Mouse (Mus musculus): ENCODE measurements around the gene Upp2.

Upp2 gene

GRCm38 (mm10) chr2:58551866-58552265 is 15.2 kb upstream of the Upp2 start:
- DNase-seq (ENCODE audit: low spot score), result no peak

- DNase-seq (ENCODE audit: low spot score), result no peak
These were observed 14.8 kb upstream of the Upp2 start for GRCm38 (mm10) chr2:58552296-58552695.

- no peak for DNase-seq (ENCODE audit: low spot score)
These were observed 9.9 kb upstream of the Upp2 start for GRCm38 (mm10) chr2:58557045-58557845.

GRCm38 (mm10) chr2:58562137-58562536 is 5.0 kb upstream of the Upp2 start:
- DNase-seq (ENCODE audit: low spot score), result no peak

GRCm38 (mm10) chr2:58565267-58565666 is 1.8 kb upstream of the Upp2 start:
- no peak for DNase-seq (ENCODE audit: low spot score)

GRCm38 (mm10) chr2:58566049-58566409 is 1.1 kb upstream of the Upp2 start:
- DNase-seq (ENCODE audit: low spot score), result no peak

- no peak for DNase-seq (ENCODE audit: low spot score)
These were observed 560 bp upstream of the Upp2 start for GRCm38 (mm10) chr2:58566410-58567065.

GRCm38 (mm10) chr2:58567866-58568719 is 995 bp downstream of the Upp2 start:
- DNase-seq (ENCODE audit: low spot score), result no peak

GRCm38 (mm10) chr2:58568841-58569645 is 1.9 kb downstream of the Upp2 start:
- DNase-seq (ENCODE audit: low spot score), result no peak

- DNase-seq (ENCODE audit: low spot score), result no peak
These were observed 7.1 kb downstream of the Upp2 start for GRCm38 (mm10) chr2:58574167-58574566.

GRCm38 (mm10) chr2:58586311-58586710 is 19.2 kb downstream of the Upp2 start:
- no peak for DNase-seq (ENCODE audit: low spot score)

GRCm38 (mm10) chr2:58589637-58590036 is 22.5 kb downstream of the Upp2 start:
- no peak for DNase-seq (ENCODE audit: low spot score)

- DNase-seq (ENCODE audit: low spot score), result no peak
These were observed 23.0 kb downstream of the Upp2 start for GRCm38 (mm10) chr2:58590055-58590454.

GRCm38 (mm10) chr2:58595350-58595749 is 28.3 kb downstream of the Upp2 start:
- no peak for DNase-seq (ENCODE audit: low spot score)

GRCm38 (mm10) chr2:58596774-58597342 is 29.8 kb downstream of the Upp2 start:
- DNase-seq (ENCODE audit: low spot score), result no peak

- DNase-seq (ENCODE audit: low spot score), result no peak
These were observed 30.5 kb downstream of the Upp2 start for GRCm38 (mm10) chr2:58597556-58597955.

- no peak for DNase-seq (ENCODE audit: low spot score)
These were observed 32.5 kb downstream of the Upp2 start for GRCm38 (mm10) chr2:58599639-58600038.

- DNase-seq (ENCODE audit: low spot score), result no peak
These were observed 34.3 kb downstream of the Upp2 start for GRCm38 (mm10) chr2:58601382-58601781.

GRCm38 (mm10) chr2:58603379-58603778 is 36.3 kb downstream of the Upp2 start:
- no peak for DNase-seq (ENCODE audit: low spot score)

- no peak for DNase-seq (ENCODE audit: low spot score)
These were observed 37.7 kb downstream of the Upp2 start for GRCm38 (mm10) chr2:58604791-58605190.

GRCm38 (mm10) chr2:58613720-58614119 is 46.6 kb downstream of the Upp2 start:
- no peak for DNase-seq (ENCODE audit: low spot score)

GRCm38 (mm10) chr2:58614851-58615250 is 47.8 kb downstream of the Upp2 start:
- DNase-seq (ENCODE audit: low spot score), result no peak

Data from spleen, adult 12 weeks (tissue).